Mouse (Mus musculus): Measurements from ENCODE around the gene Glis1.
A peak's percentile ranks its signal among the peaks of the same experiment; 100 is the strongest.

Glis1 gene

GRCm38 (mm10) chr4:107453141-107453984, 19.0 kb downstream of the Glis1 start:
- DNase-seq, result peak; percentile 92

GRCm38 (mm10) chr4:107457602-107458001, 23.2 kb downstream of the Glis1 start:
- DNase-seq, result no peak

GRCm38 (mm10) chr4:107458907-107459306, 24.5 kb downstream of the Glis1 start:
- no peak for DNase-seq

DNA sequence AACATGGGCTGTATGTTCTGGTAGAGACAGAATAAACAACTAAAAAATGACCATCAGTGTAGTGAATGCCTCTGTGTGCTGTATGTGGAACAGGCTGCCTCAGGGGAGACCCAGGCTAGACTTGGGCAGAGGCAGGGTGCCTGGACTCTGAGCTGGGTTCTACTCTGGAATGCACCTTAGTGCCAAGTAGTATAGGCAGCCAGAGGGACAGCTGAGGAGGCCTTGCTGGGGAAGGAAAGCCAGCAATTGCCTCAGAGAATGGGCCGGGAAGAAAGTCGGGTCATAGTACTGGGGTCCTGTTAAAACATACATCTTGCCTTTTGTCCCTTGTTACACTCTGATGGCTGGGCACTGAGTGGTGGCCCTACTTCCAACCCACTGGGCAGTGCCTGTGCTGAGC, 25.1 kb downstream of the Glis1 start:
- DNase-seq, result no peak

- no peak for DNase-seq
These were observed 26.1 kb downstream of the Glis1 start for GRCm38 (mm10) chr4:107460468-107460867.

DNA sequence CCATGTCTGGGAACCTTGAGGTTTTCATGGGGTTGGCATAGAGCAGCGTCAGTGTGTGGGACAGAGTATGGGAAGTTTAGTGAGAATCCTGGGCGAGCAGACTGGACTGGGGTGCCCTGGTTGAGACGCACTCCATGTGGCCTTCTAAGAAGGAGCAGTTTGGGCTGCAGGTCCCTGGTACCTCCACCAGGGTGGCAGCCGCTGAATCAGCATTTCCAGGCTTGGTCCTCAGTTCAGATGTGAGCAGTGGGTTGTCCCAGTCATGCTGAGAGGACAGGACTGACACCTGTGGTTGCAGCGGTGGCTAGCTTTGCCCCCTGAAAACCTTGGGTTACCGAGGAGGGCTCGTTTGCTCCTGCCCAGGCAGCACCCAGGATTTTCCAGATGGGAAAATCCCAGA, 33.4 kb downstream of the Glis1 start:
- no peak for DNase-seq

DNA sequence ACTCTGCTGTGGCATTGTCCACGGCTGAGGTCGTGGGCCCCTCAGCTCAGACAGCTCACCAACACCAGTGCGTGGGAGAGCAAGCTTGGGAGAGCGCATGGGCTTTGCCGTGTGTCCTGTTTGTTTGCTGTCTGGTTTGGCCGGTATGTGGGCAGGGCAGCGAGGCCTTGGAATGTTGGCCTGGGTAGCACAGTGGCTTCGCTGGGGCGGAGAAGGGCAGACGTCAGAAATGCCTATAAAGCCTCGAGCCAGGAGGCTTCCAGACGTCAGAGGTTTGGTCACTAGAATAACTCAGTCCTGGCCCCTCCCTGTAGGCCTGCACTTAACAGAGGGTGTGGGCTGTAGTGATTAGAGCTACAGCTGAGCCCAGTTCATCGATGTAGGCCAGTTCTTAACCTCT, 33.9 kb downstream of the Glis1 start:
- no peak for DNase-seq

- DNase-seq, result no peak
These were observed 34.4 kb downstream of the Glis1 start for GRCm38 (mm10) chr4:107468768-107469167.

- DNase-seq, result no peak
These were observed 41.9 kb downstream of the Glis1 start for GRCm38 (mm10) chr4:107476266-107476665.

DNA sequence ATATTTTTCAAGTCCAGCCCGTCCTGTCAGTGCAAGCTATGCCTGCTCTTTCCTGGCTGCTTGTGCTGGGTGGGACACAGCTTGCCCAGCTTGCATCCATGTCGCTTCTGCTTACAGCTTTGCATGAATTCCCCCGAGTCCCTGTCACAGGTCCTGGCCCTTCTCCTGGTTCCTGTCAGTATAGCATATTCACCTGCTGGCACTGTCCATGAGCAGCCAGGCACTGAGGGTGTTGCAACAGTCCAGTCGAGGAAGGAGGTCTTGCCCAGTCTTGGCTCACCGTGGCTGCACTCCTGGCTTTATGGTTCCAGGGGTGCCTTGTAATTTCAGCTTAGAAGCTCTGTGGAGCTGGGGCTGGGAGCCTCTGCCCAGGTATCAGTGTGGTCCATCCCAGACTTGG, 44.6 kb downstream of the Glis1 start:
- DNase-seq, result no peak

- DNase-seq, result no peak
These were observed 48.1 kb downstream of the Glis1 start for GRCm38 (mm10) chr4:107482541-107482940.

DNA sequence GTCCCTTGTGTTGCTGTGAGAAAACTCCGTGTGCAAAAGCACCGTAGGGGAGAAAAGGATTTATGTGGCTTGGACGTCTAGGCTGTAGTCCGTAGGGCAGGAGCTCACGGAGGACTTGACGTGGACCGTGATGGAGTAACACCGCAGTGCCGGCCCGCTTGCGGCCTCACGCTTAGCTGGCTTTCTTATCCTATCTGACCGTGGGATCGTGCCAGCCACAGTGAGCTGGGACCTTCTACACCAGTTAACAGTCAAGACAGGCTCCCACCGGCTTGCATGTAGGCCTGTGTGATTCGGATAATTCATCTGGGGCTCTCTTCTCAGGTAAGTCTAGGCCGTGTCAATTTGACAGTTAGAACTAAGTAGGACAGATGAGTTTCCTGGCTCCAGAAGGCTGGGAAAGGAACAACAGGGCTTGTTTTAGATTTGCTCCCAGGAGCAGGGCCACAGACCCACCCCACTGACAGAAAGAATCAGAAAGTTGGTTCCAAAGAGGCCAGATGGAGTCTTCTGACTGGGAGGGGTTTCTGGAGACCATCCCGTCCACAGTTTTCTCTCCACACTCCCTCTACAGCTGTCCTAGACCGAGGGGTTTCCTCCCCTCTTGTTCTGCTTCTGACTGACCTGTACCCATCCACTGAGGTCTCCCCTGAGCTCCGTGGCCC, 49.3 kb downstream of the Glis1 start:
- no peak for DNase-seq

DNA sequence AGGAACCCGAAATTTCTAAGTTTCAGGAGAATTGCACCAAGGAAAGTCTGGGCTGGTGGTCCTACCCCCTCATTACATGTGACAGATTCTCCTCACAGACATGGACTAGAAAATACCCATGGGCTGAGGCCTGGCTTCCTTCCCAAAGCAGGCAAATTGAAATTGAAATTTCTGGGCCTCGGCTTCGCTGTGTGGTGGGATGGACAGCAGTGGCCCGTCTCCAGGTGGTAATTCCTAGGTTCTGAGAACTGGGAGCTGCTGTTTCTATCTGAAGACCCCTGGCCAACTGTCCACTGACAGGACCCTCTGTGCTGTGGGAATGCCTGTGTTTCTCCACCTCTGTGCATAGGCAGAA, 49.8 kb downstream of the Glis1 start:
- peak; percentile 20 for DNase-seq

GRCm38 (mm10) chr4:107485903-107486302, 51.5 kb downstream of the Glis1 start:
- no peak for DNase-seq

GRCm38 (mm10) chr4:107489121-107489840, 54.9 kb downstream of the Glis1 start:
- no peak for DNase-seq

- DNase-seq, result no peak
These were observed 58.6 kb downstream of the Glis1 start for GRCm38 (mm10) chr4:107492991-107493390.

DNA sequence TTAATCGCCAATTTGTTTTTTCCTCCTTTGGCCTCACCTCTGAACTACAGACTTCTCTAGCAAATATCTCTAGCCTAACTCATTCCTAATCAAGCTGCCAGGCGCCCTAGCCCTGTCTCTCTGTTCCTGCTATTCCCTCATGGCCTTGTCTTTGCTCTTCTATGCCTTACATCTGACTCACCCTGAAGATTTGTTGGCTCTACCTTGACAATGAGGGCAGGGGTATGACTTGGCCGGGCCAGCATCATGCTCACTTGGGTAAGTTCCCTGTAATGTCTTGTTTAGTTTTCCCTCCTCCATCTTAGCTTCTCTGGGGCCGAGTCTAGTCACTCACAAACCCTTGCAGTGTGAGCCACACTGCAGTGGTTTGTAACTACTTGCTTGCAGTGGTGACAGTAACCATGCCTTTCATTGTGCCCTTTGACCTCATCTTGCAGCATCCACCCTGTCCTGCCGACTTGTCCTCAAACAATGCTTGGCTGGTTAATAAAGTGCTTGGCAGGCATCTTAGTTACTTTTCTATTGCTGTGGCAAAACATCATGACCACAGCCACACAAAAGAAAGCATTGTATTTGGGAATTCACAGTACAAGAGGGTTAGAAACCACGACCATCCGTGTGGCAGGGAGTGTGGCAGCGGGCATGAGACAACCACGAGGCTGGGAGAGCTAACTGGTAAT, 61.5 kb downstream of the Glis1 start:
- no peak for DNase-seq

- no peak for DNase-seq
These were observed 63.1 kb downstream of the Glis1 start for GRCm38 (mm10) chr4:107497430-107497935.

- DNase-seq, result no peak
These were observed 68.2 kb downstream of the Glis1 start for GRCm38 (mm10) chr4:107502601-107503051.

- no peak for DNase-seq
These were observed 80.6 kb downstream of the Glis1 start for GRCm38 (mm10) chr4:107514981-107515380.

DNA sequence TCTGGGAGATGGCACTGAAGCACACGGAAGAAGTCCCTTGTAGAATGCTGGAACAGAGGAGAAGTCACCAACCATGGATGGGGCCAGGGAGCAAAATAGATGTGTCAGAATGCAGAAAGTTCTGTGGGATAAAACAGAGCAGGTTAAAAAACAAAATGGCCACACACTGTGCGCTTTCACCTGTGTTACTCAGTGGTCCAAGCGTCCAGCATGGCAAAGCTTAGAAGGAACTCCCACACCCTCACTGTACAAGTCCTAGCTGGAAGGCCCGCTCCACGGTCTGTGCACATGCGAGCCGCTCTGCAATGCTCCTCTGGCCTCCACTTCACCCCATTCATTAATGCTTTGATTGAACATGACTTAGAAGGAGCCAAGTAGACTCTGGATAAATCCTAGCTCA, 81.2 kb downstream of the Glis1 start:
- DNase-seq, result no peak

DNA sequence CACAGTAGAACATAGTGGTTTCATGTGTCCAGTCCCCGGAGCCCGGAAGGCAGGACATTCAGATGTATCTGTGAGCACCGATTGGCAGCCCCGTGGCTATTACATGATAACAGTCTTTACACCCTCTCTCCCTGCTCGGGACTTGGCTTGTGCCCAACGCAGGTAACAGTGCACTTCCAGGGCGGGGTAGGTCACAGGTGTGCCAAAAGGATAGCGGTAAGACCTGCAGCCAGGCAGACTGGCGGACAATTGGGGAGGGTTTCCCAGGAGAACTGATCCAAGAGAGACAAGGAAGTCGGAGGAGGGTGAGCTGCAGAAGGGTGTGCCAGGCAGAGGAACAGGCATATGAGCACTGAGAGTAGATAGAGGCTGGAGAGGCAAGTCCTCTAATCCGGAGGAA, 84.4 kb downstream of the Glis1 start:
- no peak for DNase-seq

GRCm38 (mm10) chr4:107520071-107520470, 85.7 kb downstream of the Glis1 start:
- DNase-seq, result no peak

Measured in right cerebral cortex, postnatal 4 days (tissue).